Mouse (Mus musculus): ENCODE measurements at regions not wholly inside any gene's neighbourhood (a gene's known extent, or its start where the extent isn't known, plus 50 kb on each side); places are given as distances from the start of the nearest gene placed in this dataset.

GRCm38 (mm10) chr7:113154066-113154465 lies 53.2 kb upstream of the Arntl start:
- Histone ChIP-seq H3K27me3 (ENCODE audit: control insufficient read depth, insufficient read depth, low read length) (no peaks in the 10 kb centered on the region), H3K27ac (ENCODE audit: low read length) (no peak overlapping the region), H3K9ac (ENCODE audit: low read length) (no peak overlapping the region), H3K36me3 (ENCODE audit: control insufficient read depth, insufficient read depth, low read length) (no peaks in the 10 kb centered on the region), H3K4me2 (ENCODE audit: low read depth, low read length) (no peak overlapping the region), H3K9me3 (replicated peaks; ENCODE audit: control insufficient read depth, low read length) (no peaks in the 10 kb centered on the region), H3K4me1 (ENCODE audit: control insufficient read depth, insufficient read depth, low read length) (peaks cover 16% of the 10 kb centered on the region), H3K4me3 (replicated peaks; ENCODE audit: low read length) (no peak overlapping the region)
- no peak for ATAC-seq (ENCODE audit: insufficient read depth, low FRiP score)
- 59% methylated on average over 4 of the region's 4 CpGs for WGBS

GRCm38 (mm10) chr7:113156366-113156765 lies 50.9 kb upstream of the Arntl start:
- Histone ChIP-seq H3K27ac (ENCODE audit: low read length) (no peak overlapping the region), H3K9me3 (replicated peaks; ENCODE audit: control insufficient read depth, low read length) (no peaks in the 10 kb centered on the region), H3K4me1 (ENCODE audit: control insufficient read depth, insufficient read depth, low read length) (peaks cover 7% of the 10 kb centered on the region), H3K36me3 (ENCODE audit: control insufficient read depth, insufficient read depth, low read length) (no peaks in the 10 kb centered on the region), H3K4me3 (replicated peaks; ENCODE audit: low read length) (no peak overlapping the region), H3K4me2 (ENCODE audit: low read depth, low read length) (no peak overlapping the region), H3K9ac (ENCODE audit: low read length) (no peak overlapping the region), H3K27me3 (ENCODE audit: control insufficient read depth, insufficient read depth, low read length) (no peaks in the 10 kb centered on the region)
- 68% methylated on average over 5 of the region's 5 CpGs for WGBS
- ATAC-seq (ENCODE audit: insufficient read depth, low FRiP score), result no peak

- Histone ChIP-seq H3K27me3 (ENCODE audit: control insufficient read depth, insufficient read depth, low read length) (no peaks in the 10 kb centered on the region), H3K9me3 (replicated peaks; ENCODE audit: control insufficient read depth, low read length) (no peaks in the 10 kb centered on the region), H3K9ac (ENCODE audit: low read length) (no peak overlapping the region), H3K4me3 (replicated peaks; ENCODE audit: low read length) (no peak overlapping the region), H3K4me2 (ENCODE audit: low read depth, low read length) (no peak overlapping the region), H3K36me3 (ENCODE audit: control insufficient read depth, insufficient read depth, low read length) (no peaks in the 10 kb centered on the region), H3K4me1 (ENCODE audit: control insufficient read depth, insufficient read depth, low read length) (peaks cover 2% of the 10 kb centered on the region; the same call in 1 of the 2 replicates), H3K27ac (ENCODE audit: low read length) (no peak overlapping the region)
- ATAC-seq (ENCODE audit: insufficient read depth, low FRiP score), result no peak
- 77% methylated on average over 12 of the region's 12 CpGs for WGBS
These were observed 50.2 kb upstream of the Arntl start for GRCm38 (mm10) chr7:113156861-113157747.
